Mouse (Mus musculus): ENCODE data around the gene Ccin.

DNA sequence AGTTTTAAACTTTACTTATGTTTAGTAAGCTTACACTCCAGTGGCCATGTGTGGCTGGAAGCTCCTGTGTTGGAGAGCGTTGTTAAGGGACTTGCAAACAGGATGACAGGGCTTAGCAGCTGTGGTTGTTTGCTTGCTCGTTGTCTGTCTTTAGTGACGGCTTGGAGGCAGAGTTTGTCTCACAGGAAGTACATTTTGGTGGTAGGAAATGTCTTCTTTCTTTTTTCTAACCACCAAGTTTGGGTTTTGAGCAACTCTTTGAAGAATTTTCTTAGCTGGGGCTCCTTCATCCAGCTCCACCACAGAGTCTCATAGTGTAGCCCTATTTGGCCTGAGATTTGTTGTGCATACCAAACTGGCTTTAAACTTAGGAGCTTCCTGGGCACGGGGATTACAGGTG lies 39.0 kb downstream of the Ccin start:
- no peak for TF ChIP-seq CTCF (IDR thresholded peaks at IDR 0.05; ENCODE audit: low read depth, low read length)
- no peak for TF ChIP-seq TAL1 (conservative IDR thresholded peaks at IDR 0.05; ENCODE audit: low read depth, low read length)
- TF ChIP-seq GATA1 (IDR thresholded peaks at IDR 0.05; ENCODE audit: borderline replicate concordance, low read length) = no peak

All from G1E (cell line).